Mouse (Mus musculus): ENCODE data around the gene Pear1. TPM values are rescaled to one million over a fixed set of nuclear protein-coding genes. Genes with fewer than 3 reads are reported as not detected.
A peak's percentile ranks its signal among the peaks of the same experiment; 100 is the strongest.
"Not testable (repeated sequence)": the region's sequence is repeated elsewhere in the genome, so short reads cannot be mapped to it uniquely, and the experiment has no call there.

Pear1 gene
- total RNA-seq (2015; ENCODE audit: low replicate concordance) (1.3 TPM in 1 of 2 replicates, not detected in the other), total RNA-seq (2017; ENCODE audit: low replicate concordance) (0.98 and 1.0 TPM in 2 replicates)

DNA sequence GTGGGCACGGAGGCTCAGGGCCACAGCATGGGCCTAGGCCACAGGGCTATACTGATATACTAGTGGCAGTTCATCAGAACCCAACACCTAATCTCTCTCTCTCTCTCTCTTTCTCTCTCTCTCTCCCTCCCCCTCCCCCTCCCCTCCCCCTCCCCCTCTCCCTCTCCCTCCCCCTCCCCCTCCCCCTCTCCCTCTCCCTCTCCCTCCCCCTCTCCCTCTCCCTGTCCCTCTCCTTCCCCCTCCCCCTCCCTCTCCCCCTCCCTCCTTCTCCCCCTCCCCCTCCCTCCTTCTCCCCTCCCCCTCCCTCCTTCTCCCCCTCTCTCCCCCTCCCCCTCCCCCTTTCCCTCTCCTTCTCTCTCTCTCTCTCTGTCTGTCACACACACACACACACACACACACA, at the start of gene Pear1:
Pear1 (minus strand) TSS at position 101 of the 400 bp plus-strand sequence.
- ATAC-seq (replicated peaks; ENCODE audit: low FRiP score, poor library complexity, severe bottlenecking), result not testable (repeated sequence)

DNA sequence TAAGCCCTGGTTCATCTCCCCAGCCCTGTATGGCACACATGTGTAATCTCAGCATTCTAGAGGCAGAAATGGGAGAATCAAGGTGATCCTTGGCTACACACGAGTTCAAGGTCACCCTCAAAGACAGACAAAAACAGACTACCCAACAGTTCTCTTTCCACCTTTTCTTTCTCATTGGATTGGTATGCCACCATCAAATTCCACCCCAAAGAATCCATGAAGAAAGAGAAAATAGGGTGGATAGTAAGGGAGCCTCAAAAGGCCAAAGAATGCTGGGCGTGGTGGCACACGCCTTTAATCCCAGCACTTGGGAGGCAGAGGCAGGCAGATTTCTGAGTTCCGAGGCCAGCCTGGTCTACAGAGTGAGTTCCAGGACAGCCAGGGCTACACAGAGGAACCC, 40.0 kb upstream of the Pear1 start:
- not testable (repeated sequence) for ATAC-seq (replicated peaks; ENCODE audit: low FRiP score, poor library complexity, severe bottlenecking)

GRCm38 (mm10) chr3:87859813-87860212, 35.7 kb upstream of the Pear1 start:
- ATAC-seq (replicated peaks; ENCODE audit: low FRiP score, poor library complexity, severe bottlenecking), result peak; percentile 67; the same call in 1 of the 2 replicates

- ATAC-seq (replicated peaks; ENCODE audit: low FRiP score, poor library complexity, severe bottlenecking), result no peak
These were observed 33.6 kb upstream of the Pear1 start for GRCm38 (mm10) chr3:87857666-87858065.

DNA sequence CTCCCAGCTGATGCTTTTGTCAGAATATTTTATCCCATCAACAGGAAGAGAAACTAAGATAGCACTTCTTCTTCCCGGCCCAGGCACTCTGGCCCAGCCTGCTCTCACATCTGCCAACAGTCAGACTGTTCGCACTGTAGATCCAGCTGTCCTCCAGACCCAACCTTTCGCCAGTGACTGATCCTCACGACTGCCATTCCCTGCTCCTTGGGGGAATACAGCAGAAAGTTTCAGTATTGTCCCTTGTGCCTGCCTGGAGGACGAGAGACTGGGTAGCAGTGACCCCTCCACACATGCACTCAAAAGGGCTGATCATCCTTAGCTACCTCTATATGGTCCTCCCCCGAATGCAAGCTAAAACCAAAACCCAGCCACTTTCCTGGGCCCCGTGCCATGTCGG, 31.8 kb upstream of the Pear1 start:
- ATAC-seq (replicated peaks; ENCODE audit: low FRiP score, poor library complexity, severe bottlenecking), result no peak

GRCm38 (mm10) chr3:87854795-87855568, 30.9 kb upstream of the Pear1 start:
- ATAC-seq (replicated peaks; ENCODE audit: low FRiP score, poor library complexity, severe bottlenecking), result no peak

- ATAC-seq (replicated peaks; ENCODE audit: low FRiP score, poor library complexity, severe bottlenecking), result no peak
These were observed 25.0 kb upstream of the Pear1 start for GRCm38 (mm10) chr3:87849117-87849516.

GRCm38 (mm10) chr3:87847680-87848079, 23.6 kb upstream of the Pear1 start:
- ATAC-seq (replicated peaks; ENCODE audit: low FRiP score, poor library complexity, severe bottlenecking), result no peak

GRCm38 (mm10) chr3:87846650-87847110, 22.6 kb upstream of the Pear1 start, which contains the start of gene Sh2d2a:
Gene Sh2d2a (plus strand): TSS chr3:87846755.
- ATAC-seq (replicated peaks; ENCODE audit: low FRiP score, poor library complexity, severe bottlenecking), result no peak

- no peak for ATAC-seq (replicated peaks; ENCODE audit: low FRiP score, poor library complexity, severe bottlenecking)
These were observed 22.1 kb upstream of the Pear1 start for GRCm38 (mm10) chr3:87846186-87846585.

GRCm38 (mm10) chr3:87844981-87845380, 20.9 kb upstream of the Pear1 start:
- ATAC-seq (replicated peaks; ENCODE audit: low FRiP score, poor library complexity, severe bottlenecking), result no peak

DNA sequence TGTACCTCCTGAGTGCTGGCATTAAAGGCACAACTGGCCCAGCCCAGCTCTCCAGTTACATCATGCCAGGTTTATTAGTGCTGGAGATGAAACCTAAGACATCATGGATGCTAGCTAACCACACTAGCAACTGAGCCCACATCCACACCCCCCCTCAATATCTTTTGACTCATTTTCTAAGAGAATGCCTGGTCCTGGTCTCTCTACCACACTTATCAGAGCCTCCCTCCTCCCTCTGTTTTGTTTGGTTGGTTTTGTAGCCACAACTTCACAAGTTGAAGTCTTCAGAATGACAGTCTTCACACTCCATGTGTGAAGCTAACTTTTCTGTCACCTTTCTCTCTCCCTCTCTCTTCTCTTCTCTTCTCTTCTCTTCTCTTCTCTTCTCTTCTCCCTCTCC, 16.8 kb upstream of the Pear1 start:
- no peak for ATAC-seq (replicated peaks; ENCODE audit: low FRiP score, poor library complexity, severe bottlenecking)

GRCm38 (mm10) chr3:87838622-87839021, 14.5 kb upstream of the Pear1 start:
- peak; percentile 85 for ATAC-seq (replicated peaks; ENCODE audit: low FRiP score, poor library complexity, severe bottlenecking)

- no peak for ATAC-seq (replicated peaks; ENCODE audit: low FRiP score, poor library complexity, severe bottlenecking)
These were observed 9.4 kb upstream of the Pear1 start for GRCm38 (mm10) chr3:87833482-87833881.

GRCm38 (mm10) chr3:87832109-87832859, 8.2 kb upstream of the Pear1 start:
- ATAC-seq (replicated peaks; ENCODE audit: low FRiP score, poor library complexity, severe bottlenecking), result no peak

GRCm38 (mm10) chr3:87829025-87829424, 4.9 kb upstream of the Pear1 start:
- no peak for ATAC-seq (replicated peaks; ENCODE audit: low FRiP score, poor library complexity, severe bottlenecking)

- ATAC-seq (replicated peaks; ENCODE audit: low FRiP score, poor library complexity, severe bottlenecking), result no peak
These were observed 4.3 kb upstream of the Pear1 start for GRCm38 (mm10) chr3:87828435-87828834.

GRCm38 (mm10) chr3:87818226-87818625, 5.9 kb downstream of the Pear1 start:
- no peak for ATAC-seq (replicated peaks; ENCODE audit: low FRiP score, poor library complexity, severe bottlenecking)

- ATAC-seq (replicated peaks; ENCODE audit: low FRiP score, poor library complexity, severe bottlenecking), result peak; percentile 58
These were observed 7.4 kb downstream of the Pear1 start for GRCm38 (mm10) chr3:87816646-87817093.

- ATAC-seq (replicated peaks; ENCODE audit: low FRiP score, poor library complexity, severe bottlenecking), result no peak
These were observed 7.9 kb downstream of the Pear1 start for GRCm38 (mm10) chr3:87816166-87816565.

DNA sequence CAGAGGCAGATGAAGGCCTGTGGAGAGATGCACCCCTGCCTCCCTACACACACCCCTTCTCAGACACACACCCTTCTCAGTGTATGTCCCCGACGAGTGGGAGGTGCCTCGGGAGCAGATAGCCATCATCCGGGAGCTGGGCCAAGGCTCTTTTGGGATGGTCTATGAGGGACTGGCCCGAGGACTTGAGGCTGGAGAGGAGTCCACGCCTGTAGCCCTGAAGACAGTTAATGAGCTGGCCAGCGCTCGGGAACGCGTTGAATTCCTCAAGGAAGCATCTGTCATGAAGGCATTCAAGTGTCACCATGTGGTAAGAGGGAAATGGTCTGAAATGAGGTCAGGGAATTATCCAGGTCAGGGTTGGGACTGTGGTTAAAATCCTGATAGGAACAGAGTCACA, 11.2 kb downstream of the Pear1 start:
- no peak for ATAC-seq (replicated peaks; ENCODE audit: low FRiP score, poor library complexity, severe bottlenecking)
